27 mouse cellular contexts compared by ENCODE assay signal in genomic region chr9:58688076-58688475, GRCm38 (mm10). TPM values are rescaled to one million over a fixed set of nuclear protein-coding genes. Genes with fewer than 3 reads are reported as not detected.
"Had no signal": no experiment of that assay in that cellular context is flagged by ENCODE, and none has a peak within 500 bp of the region (broad histone marks: within the 10 kb centered on the region; RNA-seq: fewer than 3 reads in every experiment).

No protein-coding gene starts in this region.

- H3K9me3 ChIP-seq: heart, embryonic 13.5 days; heart, embryonic 15.5 days; hindbrain, embryonic 10.5 days; hindbrain, embryonic 13.5 days; intestine, embryonic 15.5 days; liver, embryonic 13.5 days; liver, embryonic 15.5 days had no signal

- H3K27ac ChIP-seq: heart, adult 2 months; heart, embryonic 13.5 days; heart, embryonic 15.5 days; hindbrain, embryonic 10.5 days; hindbrain, embryonic 13.5 days; intestine, embryonic 15.5 days; layer of hippocampus, adult 2 months; left cerebral cortex, adult 2 months; liver, embryonic 13.5 days; liver, embryonic 15.5 days had no signal

- H3K27me3 ChIP-seq: heart, embryonic 13.5 days; heart, embryonic 15.5 days; hindbrain, embryonic 13.5 days; intestine, embryonic 15.5 days; liver, embryonic 13.5 days; liver, embryonic 15.5 days had no signal

- H3K36me3 ChIP-seq: heart, embryonic 13.5 days; heart, embryonic 15.5 days; hindbrain, embryonic 10.5 days; hindbrain, embryonic 13.5 days; intestine, embryonic 15.5 days; liver, embryonic 13.5 days; liver, embryonic 15.5 days had no signal

- H3K4me2 ChIP-seq: heart, embryonic 13.5 days; heart, embryonic 15.5 days; hindbrain, embryonic 13.5 days; intestine, embryonic 15.5 days; liver, embryonic 11.5 days; liver, embryonic 13.5 days; liver, embryonic 15.5 days had no signal

- ATAC-seq: forebrain, postnatal 0 days; hindbrain, embryonic 16.5 days; inflammation-experienced regulatory T-cells, adult 6 months; intestine, embryonic 15.5 days; intestine, postnatal 0 days; liver, postnatal 0 days had no signal

- DNase-seq: forebrain, postnatal 0 days; gastrocnemius, postnatal 25 days; heart, adult 2 months; heart, postnatal 14 days; heart, postnatal 36 days; kidney, adult 18-20 months; kidney, adult 8-10 months; kidney, postnatal 14 days; kidney, postnatal 36 days; liver; liver, embryonic 13.5 days; liver, postnatal 0 days had no signal

- H3K4me1 ChIP-seq: hindbrain, embryonic 10.5 days; hindbrain, embryonic 13.5 days; intestine, embryonic 15.5 days; liver, embryonic 13.5 days; liver, embryonic 15.5 days had no signal

- H3K4me3 ChIP-seq: heart, adult 2 months; heart, embryonic 13.5 days; heart, embryonic 15.5 days; hindbrain, embryonic 10.5 days; hindbrain, embryonic 13.5 days; intestine, embryonic 15.5 days; layer of hippocampus, adult 2 months; left cerebral cortex, adult 2 months; liver, embryonic 13.5 days; liver, embryonic 15.5 days had no signal

- H3K9ac ChIP-seq: forebrain, postnatal 0 days; heart, embryonic 13.5 days; heart, embryonic 15.5 days; hindbrain, embryonic 13.5 days; intestine, embryonic 15.5 days; liver, embryonic 13.5 days; liver, embryonic 15.5 days; liver, postnatal 0 days had no signal

RNA-seq across cellular contexts. Expression of gene Rec114, which starts 55.7 kb away (rescaled TPM):
- total RNA-seq: gastrocnemius, postnatal 4 days; granulocyte monocyte progenitor cell, adult 5-6 weeks; left cerebral cortex, postnatal 14 days had no signal
